Mouse (Mus musculus): Measurements from ENCODE around the gene Scube1.

DNA sequence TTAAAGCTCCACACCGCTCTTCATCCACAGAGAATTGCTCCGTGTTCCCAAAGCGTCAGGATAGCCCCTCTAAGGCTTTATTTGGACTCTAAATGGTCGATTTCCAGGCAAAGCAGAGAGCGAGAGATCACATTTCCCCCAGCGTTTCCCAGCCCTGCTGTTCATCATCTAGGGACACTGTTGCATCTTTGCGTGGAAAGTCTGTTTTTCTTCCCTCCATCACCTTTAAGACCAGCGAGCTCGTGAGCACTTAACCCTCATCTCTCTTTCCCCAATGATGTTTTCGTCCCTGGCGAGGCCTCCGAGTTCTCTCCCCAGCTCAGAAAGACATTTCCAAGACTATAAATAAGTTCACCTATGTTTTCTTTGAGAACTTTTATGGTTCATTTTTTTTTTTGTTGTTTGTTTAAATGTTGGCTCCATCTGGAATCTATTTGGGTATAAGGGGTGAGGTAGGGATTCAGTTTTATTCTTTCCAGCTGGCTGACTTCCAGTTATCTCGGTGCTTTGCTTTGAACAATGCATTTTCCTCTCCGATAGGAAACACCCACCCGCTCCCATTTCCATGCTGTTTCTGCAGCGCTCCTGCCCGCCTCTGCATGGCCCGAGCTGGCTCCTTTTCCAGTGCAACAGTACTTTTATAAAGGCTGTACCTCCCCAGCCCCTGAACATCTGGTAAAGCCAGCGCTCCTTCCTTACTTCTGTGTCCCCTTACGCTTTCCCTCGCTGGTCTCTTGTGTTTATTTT lies 16.0 kb upstream of the Scube1 start:
- no peak for TF ChIP-seq POLR2A (IDR thresholded peaks at IDR 0.05; ENCODE audit: borderline replicate concordance, extremely low read depth, insufficient read depth, insufficient read length, poor library complexity, severe bottlenecking)
- no peak for TF ChIP-seq CTCF (IDR thresholded peaks at IDR 0.05; ENCODE audit: borderline replicate concordance, extremely low read depth, insufficient read depth, insufficient read length)

Data from brain, embryonic 14.5 days (tissue).